Mouse (Mus musculus): ENCODE data around the gene 4933405L10Rik. TPM values are rescaled to one million over a fixed set of nuclear protein-coding genes. Genes with fewer than 3 reads are reported as not detected.

The 4933405L10Rik gene
- total RNA-seq, 2 experiments from 2014 or later, result not detected

- DNase-seq, result peak; percentile 98
Observed at GRCm38 (mm10) chr8:105700966-105701824, 6.3 kb upstream of the 4933405L10Rik start, which contains the start of the genes Acd and Pard6a. Gene Acd, minus strand, starts transcription at chr8:105701102. Gene Pard6a, plus strand, starts transcription at chr8:105701148.

DNA sequence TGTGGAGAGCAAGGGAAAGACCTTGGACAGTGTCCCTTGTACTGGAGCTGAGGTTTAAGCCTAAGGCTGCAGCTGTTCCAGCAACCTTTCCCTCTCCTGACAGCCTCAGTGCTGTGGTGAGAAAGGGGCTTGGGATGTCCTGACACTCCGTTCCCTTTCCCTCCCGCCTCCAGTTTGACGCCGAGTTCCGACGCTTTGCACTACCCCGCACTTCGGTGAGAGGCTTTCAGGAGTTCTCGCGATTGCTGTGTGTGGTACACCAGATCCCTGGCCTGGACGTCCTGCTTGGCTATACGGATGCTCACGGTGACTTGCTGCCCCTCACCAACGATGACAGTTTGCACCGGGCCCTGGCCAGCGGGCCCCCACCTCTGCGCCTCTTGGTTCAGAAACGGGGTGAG, 5.5 kb upstream of the 4933405L10Rik start:
- no peak for DNase-seq

DNA sequence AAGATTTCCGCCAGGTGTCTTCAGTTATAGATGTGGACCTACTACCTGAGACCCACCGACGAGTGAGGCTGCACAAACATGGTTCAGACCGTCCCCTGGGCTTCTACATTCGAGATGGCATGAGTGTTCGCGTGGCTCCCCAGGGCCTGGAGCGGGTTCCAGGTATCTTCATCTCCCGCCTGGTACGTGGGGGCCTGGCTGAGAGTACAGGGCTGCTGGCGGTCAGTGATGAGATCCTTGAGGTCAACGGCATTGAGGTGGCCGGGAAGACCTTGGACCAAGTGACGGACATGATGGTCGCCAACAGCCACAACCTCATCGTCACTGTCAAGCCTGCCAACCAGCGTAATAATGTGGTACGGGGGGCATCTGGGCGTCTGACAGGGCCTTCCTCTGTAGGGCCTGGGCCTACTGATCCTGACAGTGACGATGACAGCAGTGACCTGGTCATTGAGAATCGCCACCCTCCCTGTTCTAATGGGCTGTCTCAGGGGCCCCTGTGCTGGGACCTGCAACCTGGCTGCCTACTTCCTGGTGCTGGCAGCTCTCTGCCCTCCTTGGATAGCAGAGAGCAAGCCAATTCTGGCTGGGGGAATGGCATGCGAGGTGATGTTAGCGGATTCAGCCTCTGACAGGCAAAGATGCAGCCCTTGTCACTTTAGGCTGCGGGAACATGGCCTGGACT, 4.6 kb upstream of the 4933405L10Rik start:
- DNase-seq, result no peak

- no peak for DNase-seq
Observed at GRCm38 (mm10) chr8:105704146-105704812, 3.2 kb upstream of the 4933405L10Rik start.

DNA sequence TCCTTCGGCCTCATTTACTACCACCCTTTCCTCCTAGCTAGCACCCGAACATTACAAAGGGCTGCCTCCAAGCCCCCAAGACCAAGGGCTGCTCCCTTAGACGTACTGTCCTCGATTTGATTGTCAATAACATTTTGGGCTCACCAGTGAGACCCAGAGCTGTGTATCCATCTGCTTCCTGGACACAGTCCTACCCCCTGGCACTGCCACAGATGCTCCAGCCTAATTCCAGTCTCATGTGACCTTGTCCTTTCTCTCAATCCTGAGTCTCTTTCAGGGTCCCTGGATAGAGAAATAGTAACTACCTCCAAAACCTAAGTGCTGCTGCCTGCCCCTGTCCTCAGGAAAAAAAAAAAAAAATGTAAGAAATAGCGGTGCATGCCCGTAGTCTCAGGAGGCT, 2.5 kb upstream of the 4933405L10Rik start:
- DNase-seq, result no peak

DNA sequence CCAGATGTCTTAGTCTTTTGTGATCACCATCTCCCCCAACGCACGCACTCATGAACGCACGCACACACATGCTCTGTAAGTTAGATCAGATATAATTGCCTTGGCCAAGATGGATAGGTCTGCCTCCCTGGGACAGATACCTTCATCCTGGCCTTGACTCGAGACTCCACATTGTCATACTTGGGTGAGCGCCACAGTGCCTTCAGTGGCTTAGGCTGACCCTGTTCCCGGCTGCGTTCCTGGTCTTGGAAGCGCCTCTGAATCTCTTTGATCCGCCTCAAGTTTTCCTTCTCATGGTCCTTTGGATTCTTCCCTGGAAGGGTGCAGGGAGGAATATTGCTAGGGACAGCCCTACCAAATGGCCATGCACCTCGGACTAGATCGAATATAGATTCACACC, 1.0 kb upstream of the 4933405L10Rik start:
- DNase-seq, result no peak

- no peak for DNase-seq
Observed at GRCm38 (mm10) chr8:105708675-105709074, 1.2 kb downstream of the 4933405L10Rik start.

- DNase-seq, result no peak
Observed at GRCm38 (mm10) chr8:105709317-105709716, 1.9 kb downstream of the 4933405L10Rik start.

GRCm38 (mm10) chr8:105712286-105712685, 4.8 kb downstream of the 4933405L10Rik start:
- no peak for DNase-seq

GRCm38 (mm10) chr8:105714139-105714538, 6.7 kb downstream of the 4933405L10Rik start:
- DNase-seq, result peak; percentile 94

DNA sequence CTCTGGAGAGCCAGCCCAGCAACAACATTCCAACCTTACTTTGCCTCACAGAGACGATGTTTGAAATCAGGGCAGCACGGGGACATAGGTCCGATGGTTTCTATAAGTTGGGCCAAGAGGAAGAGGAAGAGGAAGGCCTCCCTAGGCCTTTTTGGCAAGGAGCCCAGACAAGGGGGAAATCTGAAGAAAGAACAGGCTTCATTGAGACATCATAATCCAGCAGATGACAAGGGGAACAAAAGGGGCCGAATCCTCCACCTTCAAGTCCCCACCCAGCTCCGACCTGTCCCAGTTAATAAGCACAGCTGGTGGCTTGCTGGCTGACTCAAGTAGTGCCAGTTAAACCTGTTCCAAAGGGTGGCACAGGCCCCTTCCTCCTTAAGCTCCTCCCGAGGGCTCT, 7.6 kb downstream of the 4933405L10Rik start:
- no peak for DNase-seq

- DNase-seq, result no peak
Observed at GRCm38 (mm10) chr8:105716302-105716945, 9.0 kb downstream of the 4933405L10Rik start.

- no peak for DNase-seq
Observed at GRCm38 (mm10) chr8:105719637-105720036, 12.2 kb downstream of the 4933405L10Rik start.

DNA sequence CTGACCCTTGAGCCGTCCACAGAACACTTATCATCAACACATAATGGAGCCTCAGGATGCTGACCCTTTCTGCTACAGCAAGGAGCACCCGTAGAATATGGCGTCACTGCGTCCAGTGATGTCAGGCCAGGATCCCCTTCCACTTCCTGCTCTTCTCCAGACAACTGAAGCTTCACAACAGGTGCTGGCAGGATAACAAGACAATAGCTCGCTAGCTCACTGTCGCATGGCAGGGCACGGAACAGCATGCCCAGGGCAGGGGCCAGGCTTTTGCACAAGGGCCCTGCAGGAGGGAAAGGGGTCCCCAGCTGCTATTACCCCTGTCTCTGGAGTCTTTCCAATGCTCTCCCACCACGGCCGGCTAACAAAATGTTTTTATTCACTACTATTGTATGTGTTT, 15.4 kb downstream of the 4933405L10Rik start:
- DNase-seq, result no peak

GRCm38 (mm10) chr8:105725726-105726125, 18.3 kb downstream of the 4933405L10Rik start:
- DNase-seq, result no peak

DNA sequence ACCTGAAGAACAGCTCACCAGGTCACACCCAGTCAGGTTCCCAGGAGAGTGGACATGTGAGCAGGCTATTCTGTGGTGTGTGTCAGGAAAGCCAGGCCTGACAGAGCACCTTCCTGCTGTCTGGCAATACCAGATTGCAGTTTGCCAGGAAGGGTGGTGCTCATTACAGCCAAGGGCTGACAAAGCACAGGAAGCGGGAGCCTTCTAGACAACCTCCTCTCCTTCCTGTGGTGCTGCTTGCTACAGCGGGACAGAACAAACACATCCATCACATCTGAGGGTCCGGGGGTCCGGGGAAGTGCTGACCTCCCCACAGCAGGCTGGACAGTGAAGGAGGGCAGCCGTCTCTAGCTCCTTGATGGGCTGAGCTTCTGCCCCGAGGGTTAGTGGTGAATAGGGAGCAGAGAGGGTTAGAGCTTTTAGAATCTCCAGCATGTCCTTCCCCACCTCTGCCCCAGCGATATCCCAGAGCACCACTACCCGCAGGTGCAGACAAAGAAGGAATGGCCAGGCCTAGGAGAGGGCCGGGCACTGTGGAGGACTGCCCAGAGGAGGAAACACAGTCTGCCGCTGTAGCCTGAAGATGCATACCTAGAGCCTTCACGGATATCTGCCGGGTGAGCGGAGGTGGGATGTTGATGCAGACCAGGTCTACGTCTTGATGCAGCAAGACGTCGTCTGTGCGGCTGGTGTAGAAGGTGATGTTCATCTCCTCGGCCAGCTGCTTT, 20.1 kb downstream of the 4933405L10Rik start:
- no peak for DNase-seq

- DNase-seq, result no peak
Observed at GRCm38 (mm10) chr8:105732186-105732585, 24.7 kb downstream of the 4933405L10Rik start.

DNA sequence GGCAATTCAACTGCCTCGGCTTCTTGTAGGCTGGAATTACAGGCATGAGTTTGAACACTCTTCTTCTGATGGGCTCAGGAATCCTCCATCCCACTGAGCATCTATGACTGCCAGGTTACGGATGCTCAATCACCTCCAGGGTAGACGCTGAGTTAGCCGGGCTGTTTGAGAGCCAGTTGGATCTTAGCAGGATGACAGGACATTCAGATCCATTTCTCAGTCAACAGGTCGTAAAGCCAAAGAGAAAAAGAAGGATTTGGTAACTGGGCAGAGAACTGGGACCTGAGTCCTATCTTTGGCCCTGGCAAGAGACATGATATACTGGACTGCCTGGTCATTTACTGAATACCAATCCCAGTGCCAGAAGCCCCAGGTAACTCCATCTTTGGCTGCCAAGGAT, 31.8 kb downstream of the 4933405L10Rik start:
- DNase-seq, result no peak

GRCm38 (mm10) chr8:105743301-105743700, 35.8 kb downstream of the 4933405L10Rik start:
- no peak for DNase-seq

- DNase-seq, result peak; percentile 64
Observed at GRCm38 (mm10) chr8:105750606-105751005, 43.2 kb downstream of the 4933405L10Rik start.

- DNase-seq, result no peak
Observed at GRCm38 (mm10) chr8:105753916-105754315, 46.5 kb downstream of the 4933405L10Rik start.

DNA sequence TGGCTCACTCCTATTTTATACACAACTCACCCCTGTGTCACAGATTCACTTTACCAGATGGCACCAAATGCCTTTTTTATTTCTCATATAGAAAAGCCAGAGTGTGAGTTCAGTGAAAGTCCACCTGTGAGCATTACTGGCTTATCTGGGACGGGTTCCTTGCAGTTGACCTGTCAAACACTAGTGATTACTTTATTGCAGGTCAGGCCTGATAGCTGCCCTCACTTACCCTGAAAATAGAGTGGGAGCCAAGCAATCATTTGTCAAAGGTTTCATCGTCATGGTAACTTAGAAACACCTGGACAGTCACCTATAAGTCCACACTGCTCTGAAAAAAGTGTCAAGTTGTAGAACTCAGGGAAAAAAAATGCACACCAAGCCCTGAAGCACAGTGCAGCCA, 47.2 kb downstream of the 4933405L10Rik start:
- no peak for DNase-seq

Data from gastrocnemius, postnatal 10 days (tissue).